Mouse (Mus musculus): ENCODE results near the gene Sema3g. TPM values are rescaled to one million over a fixed set of nuclear protein-coding genes. Genes with fewer than 3 reads are reported as not detected.

The Sema3g gene
- polyA plus RNA-seq, 3 experiments from 2014 or later, result not detected

GRCm38 (mm10) chr14:31233070-31233995, 15.7 kb downstream of the Sema3g start:
- ATAC-seq, result no peak

- peak; percentile 71 for ATAC-seq
These were observed 16.4 kb downstream of the Sema3g start for GRCm38 (mm10) chr14:31233996-31234591.

GRCm38 (mm10) chr14:31237101-31237882, 19.6 kb downstream of the Sema3g start:
- no peak for ATAC-seq

DNA sequence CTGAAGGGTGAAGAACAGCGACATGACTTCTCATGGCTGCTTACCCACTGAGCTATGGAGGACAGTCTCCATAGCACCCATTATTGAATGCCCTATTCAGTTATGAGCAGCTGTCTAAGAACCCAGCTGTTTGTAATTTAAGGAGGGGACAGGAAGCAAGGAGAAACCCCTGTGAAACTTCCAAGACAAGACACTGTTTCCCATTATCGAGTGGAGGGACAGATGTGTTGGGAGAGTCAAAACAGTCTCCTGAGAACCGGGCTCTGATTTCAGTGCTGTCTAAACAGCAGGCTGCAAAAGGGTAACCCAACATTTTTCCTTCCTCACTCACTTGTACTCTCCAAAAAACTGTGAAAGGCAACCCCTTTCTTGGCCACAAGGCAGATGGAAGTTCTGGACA, 22.9 kb downstream of the Sema3g start:
- no peak for ATAC-seq

- no peak for ATAC-seq
These were observed 27.1 kb downstream of the Sema3g start for GRCm38 (mm10) chr14:31244777-31245176.

DNA sequence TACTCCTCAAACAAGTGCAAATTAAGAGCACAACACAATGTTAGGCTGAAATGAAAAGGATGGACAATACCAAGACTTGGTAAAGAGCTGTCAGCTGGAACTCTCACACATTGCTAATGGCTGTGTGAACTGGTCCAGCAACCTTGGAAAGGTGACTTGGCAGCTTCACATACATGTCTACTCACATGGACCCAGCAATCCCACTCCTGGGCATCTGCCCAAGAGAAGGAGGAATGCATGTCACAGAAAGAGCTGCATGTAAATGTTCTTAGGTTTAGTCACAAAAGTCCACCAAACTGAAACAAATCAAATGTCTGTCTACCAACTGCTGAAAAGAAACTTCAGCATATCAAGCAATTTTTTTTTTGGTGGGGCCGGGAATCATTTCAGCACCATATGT, 28.3 kb downstream of the Sema3g start:
- ATAC-seq, result no peak

DNA sequence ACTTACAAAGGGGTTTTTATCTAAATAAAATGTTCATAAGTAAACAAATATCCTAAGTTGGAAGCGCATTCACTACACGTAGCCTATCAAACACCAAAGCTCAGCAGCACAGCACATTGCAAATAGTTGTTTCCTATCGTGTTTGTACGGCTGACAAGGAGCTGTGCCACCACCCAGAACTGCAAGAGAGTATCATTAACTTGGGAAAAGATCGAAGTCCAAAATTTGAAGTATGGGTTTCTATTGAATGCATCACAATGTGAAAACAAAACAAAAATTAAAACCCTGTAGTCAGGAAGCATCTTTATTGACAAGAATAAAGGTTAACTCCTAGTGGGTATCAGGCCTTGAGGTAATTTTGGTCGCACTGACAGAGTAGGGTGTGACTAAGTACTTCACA, 30.7 kb downstream of the Sema3g start:
- no peak for ATAC-seq

GRCm38 (mm10) chr14:31250222-31251083, 32.8 kb downstream of the Sema3g start:
- peak; percentile 43 for ATAC-seq

DNA sequence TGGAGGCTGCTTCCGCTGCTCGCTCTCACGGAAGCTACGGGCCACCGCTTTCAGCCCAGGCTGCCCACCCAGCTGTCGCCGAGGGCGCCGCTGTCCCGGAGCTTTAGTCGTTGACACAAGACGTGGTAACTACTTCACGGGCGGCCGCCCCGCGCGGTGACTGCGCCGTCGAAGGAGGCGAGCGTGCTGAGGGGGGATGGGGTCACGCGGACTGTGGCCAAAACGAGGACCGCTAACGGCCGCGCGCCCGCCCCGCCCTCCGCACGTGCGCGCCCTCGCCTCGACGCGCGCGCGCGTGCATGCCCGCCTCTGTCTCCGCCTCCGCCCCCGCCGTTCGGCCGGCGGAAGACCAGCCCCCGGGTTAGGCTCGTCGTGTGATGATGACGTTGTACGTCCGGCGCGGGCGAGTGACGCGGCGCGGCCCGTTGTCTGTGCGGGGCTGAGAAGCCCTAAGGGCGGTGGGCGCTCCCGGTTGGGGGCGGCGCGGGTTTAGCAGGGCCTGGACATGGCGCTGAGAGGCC, 33.5 kb downstream of the Sema3g start, which contains the start of the genes Phf7 and Bap1:
Gene Phf7, minus strand, starts transcription at position 234 of the 521 bp plus-strand sequence.
Gene Bap1, plus strand, starts transcription at position 367 of the 521 bp plus-strand sequence.
- peak; percentile 78 for ATAC-seq

- peak; percentile 7 for ATAC-seq
These were observed 34.0 kb downstream of the Sema3g start for GRCm38 (mm10) chr14:31251626-31252025.

- ATAC-seq, result no peak
These were observed 34.4 kb downstream of the Sema3g start for GRCm38 (mm10) chr14:31252091-31252490.

GRCm38 (mm10) chr14:31258476-31259050, 40.9 kb downstream of the Sema3g start:
- ATAC-seq, result no peak

DNA sequence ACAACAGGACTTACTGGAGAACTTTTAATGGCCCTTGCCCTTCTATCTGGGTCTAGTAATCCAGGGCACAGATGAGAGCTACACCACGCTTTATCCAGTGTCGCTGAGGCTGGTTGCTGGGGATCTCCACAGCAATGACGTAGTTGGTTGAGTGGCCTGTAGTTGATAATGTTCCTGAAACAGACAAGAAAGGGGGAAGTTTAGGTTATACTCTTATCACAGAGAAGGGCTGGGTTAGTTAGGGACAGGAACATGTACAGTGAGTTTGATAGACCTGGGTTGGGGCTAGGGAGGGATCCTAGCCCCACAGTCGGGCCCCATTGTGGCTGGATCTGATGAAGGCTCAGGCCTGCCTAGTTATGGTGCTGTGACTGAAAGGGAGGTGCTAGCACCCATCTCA, 42.7 kb downstream of the Sema3g start:
- ATAC-seq, result no peak

GRCm38 (mm10) chr14:31260932-31261331, 43.3 kb downstream of the Sema3g start:
- ATAC-seq, result no peak

DNA sequence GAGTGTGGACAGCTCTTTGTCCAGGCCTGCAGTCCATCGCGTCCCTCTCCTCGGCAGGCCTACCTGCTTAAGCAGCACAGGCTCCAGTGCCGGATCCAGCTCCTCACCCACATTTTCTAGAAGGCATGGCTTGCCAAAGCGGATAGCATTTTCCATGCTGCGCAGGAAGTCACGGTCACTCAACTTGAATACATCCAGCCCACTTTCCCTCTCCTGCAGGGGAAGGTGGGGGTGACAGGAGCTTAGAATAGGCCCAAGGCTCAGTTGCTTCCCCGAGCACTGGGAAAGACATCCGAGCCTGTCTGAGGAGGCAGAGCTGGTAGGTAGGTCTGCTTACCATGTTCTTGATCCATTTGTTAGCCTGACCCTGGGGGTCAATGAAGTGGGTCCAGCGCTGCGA, 50.0 kb downstream of the Sema3g start:
- no peak for ATAC-seq

GRCm38 (mm10) chr14:31268301-31269001, 50.8 kb downstream of the Sema3g start:
- no peak for ATAC-seq

- ATAC-seq, result no peak
These were observed 51.9 kb downstream of the Sema3g start for GRCm38 (mm10) chr14:31269456-31270100.

GRCm38 (mm10) chr14:31271121-31271520, 53.5 kb downstream of the Sema3g start:
- ATAC-seq, result no peak

GRCm38 (mm10) chr14:31272164-31272563, 54.5 kb downstream of the Sema3g start:
- peak; percentile 77 for ATAC-seq

All from inflammation-experienced regulatory T-cells, adult 6 months (primary cell).